Mouse (Mus musculus): ENCODE results near the gene Ldhc. TPM values are rescaled to one million over a fixed set of nuclear protein-coding genes. Genes with fewer than 3 reads are reported as not detected.

Gene Ldhc
- polyA plus RNA-seq, 1 experiment from 2014 or later: not detected

DNA sequence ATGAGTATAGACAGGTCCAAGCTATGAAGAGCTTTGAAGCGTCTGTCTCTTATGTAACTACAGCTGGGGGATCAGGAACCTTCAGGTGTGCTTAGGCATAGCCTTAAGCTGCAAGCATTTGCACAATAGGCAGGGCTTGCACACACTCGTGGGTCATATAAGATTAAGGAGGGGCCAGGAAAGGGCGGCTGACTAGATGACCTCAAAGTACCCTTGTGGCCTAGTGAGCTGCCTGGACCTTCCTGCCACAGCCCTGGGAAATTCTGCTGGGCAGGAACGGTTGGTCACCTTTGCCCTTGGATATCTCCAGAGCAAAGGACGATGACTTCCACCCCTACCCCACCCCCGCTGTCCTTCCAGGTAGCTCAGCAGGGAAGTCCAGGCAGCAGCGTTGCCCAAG is 21.6 kb upstream of the Ldhc start:
- Histone ChIP-seq H3K27ac (ENCODE audit: low read length) (peak overlapping the region; percentile 78), H3K36me3 (ENCODE audit: control insufficient read depth, insufficient read depth) (no peaks in the 10 kb centered on the region), H3K9me3 (replicated peaks; ENCODE audit: control insufficient read depth, low read length) (no peaks in the 10 kb centered on the region), H3K9ac (ENCODE audit: low read length) (0 out of 2 replicates have a peak overlapping the region, but pooled peaks have one; percentile 10), H3K4me3 (ENCODE audit: low read length) (no peak overlapping the region), H3K27me3 (ENCODE audit: control insufficient read depth, insufficient read depth, low read length) (no peaks in the 10 kb centered on the region; the same call in 1 of the 2 replicates), H3K4me2 (ENCODE audit: low read depth, low read length) (peak overlapping the region; percentile 17; the same call in 1 of the 2 replicates), H3K4me1 (ENCODE audit: control insufficient read depth, insufficient read depth, low read length) (peaks cover 19% of the 10 kb centered on the region)
- no peak for ATAC-seq (replicated peaks; ENCODE audit: extremely low read depth, insufficient read depth, low FRiP score)
- 27% methylated on average over 7 of the region's 7 CpGs for WGBS

DNA sequence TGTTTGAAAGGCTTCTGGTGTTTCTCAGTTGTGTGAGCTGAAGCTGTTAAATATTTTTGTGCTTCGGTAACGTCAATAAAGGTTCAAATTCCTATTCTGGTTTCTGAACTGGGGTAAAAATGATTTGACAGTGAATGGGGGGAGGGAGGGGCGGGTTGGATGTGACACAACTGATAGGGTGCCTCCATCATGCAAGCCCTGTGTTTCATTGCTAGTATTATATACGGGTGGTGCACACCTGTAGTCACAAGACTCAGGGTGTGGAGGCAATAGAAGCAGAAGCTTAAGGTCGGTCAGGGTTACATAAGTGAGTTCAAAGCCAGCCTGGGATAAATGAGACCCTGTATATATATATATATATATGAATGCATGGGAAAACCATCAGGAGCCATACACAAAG is 21.1 kb upstream of the Ldhc start:
- Histone ChIP-seq H3K27me3 (ENCODE audit: control insufficient read depth, insufficient read depth, low read length) (no peaks in the 10 kb centered on the region; the same call in 1 of the 2 replicates), H3K4me3 (ENCODE audit: low read length) (no peak overlapping the region), H3K27ac (ENCODE audit: low read length) (peak overlapping the region; percentile 78; the same call in 1 of the 2 replicates), H3K36me3 (ENCODE audit: control insufficient read depth, insufficient read depth) (no peaks in the 10 kb centered on the region), H3K9ac (ENCODE audit: low read length) (no peak overlapping the region), H3K4me1 (ENCODE audit: control insufficient read depth, insufficient read depth, low read length) (peaks cover 22% of the 10 kb centered on the region), H3K9me3 (replicated peaks; ENCODE audit: control insufficient read depth, low read length) (no peaks in the 10 kb centered on the region), H3K4me2 (ENCODE audit: low read depth, low read length) (no peak overlapping the region)
- 78% methylated on average over 5 of the region's 5 CpGs for WGBS
- ATAC-seq (replicated peaks; ENCODE audit: extremely low read depth, insufficient read depth, low FRiP score): no peak

DNA sequence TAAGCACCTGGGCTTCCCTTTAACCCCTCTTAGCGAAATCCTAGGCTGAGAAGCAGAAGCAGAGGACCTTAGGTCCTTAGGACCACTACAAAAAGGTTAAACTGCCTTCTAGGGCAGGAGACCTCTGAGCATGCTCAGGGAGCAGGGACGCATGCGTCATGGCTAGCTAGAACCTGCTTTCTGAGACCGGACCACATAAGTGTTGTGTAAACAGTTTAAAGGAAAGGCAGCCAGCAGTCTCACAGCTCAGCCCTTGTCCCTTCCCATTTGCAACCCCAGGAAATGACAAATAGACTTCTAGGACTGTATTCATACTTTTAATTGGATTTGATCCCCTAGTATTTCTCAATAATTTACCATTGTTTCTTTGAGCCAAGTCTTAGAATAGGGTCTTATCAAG is 20.7 kb upstream of the Ldhc start:
- H3K4me3 ChIP-seq (ENCODE audit: low read length): no peak overlapping the region
- 71% methylated on average over 4 of the region's 4 CpGs for WGBS
- no peak for ATAC-seq (replicated peaks; ENCODE audit: extremely low read depth, insufficient read depth, low FRiP score)
- no peak overlapping the region for H3K9ac ChIP-seq (ENCODE audit: low read length)
- no peaks in the 10 kb centered on the region for H3K36me3 ChIP-seq (ENCODE audit: control insufficient read depth, insufficient read depth)
- H3K27me3 ChIP-seq (ENCODE audit: control insufficient read depth, insufficient read depth, low read length): no peaks in the 10 kb centered on the region; the same call in 1 of the 2 replicates
- H3K9me3 ChIP-seq (replicated peaks; ENCODE audit: control insufficient read depth, low read length): no peaks in the 10 kb centered on the region
- no peak overlapping the region for H3K4me2 ChIP-seq (ENCODE audit: low read depth, low read length)
- no peak overlapping the region for H3K27ac ChIP-seq (ENCODE audit: low read length)
- H3K4me1 ChIP-seq (ENCODE audit: control insufficient read depth, insufficient read depth, low read length): peaks cover 26% of the 10 kb centered on the region

DNA sequence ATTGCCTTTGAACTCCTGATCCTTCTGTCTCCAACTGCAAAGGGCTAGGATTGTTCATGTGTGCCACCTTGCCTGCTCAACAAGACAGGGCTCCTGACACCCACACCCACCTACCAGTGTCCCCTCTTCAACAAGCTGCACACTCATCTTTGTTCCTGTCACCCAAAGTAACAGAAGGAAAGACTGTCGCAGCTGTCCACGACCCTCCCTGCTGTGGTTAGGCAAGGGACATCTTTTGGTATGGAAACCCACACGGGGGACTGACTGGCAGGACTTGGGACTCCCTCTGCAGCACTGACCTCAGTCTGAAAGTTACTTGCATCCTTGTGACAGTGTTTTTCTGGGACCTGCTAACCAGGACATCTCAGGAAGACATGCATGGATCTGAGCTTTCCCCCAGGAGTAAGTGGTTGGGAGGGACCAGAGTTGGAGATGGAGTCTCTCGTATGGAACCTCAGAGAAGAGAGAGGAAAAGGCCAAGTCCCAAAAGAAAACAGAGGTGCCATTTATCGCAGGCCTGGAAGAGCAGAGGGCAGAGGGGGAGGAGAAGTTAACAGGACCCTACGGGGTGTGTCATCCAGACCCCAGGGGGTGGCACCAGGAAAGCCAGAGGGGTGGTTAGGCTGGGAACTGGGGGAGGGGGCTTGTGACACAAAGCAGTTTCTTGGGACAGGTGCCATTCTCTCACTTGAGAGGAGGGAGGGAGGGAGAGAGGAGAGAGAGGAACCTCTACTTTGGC is 20.0 kb upstream of the Ldhc start, which contains the start of gene Ldha:
Gene Ldha (plus strand): TSS at position 689 of the 739 bp plus-strand sequence.
- H3K4me3 ChIP-seq (ENCODE audit: low read length): no peak within 1 kb of the TSS
- peaks cover 26% of the 10 kb centered on the region for H3K4me1 ChIP-seq (ENCODE audit: control insufficient read depth, insufficient read depth, low read length)
- H3K4me2 ChIP-seq (ENCODE audit: low read depth, low read length): no peak within 1 kb of the TSS
- no peak for ATAC-seq (replicated peaks; ENCODE audit: extremely low read depth, insufficient read depth, low FRiP score)
- H3K27me3 ChIP-seq (ENCODE audit: control insufficient read depth, insufficient read depth, low read length): no peaks in the 10 kb centered on the region; the same call in 1 of the 2 replicates
- H3K9ac ChIP-seq (ENCODE audit: low read length): no peak within 1 kb of the TSS
- WGBS: 51% methylated on average over 6 of the region's 6 CpGs
- H3K36me3 ChIP-seq (ENCODE audit: control insufficient read depth, insufficient read depth): no peaks in the 10 kb centered on the region
- no peaks in the 10 kb centered on the region for H3K9me3 ChIP-seq (replicated peaks; ENCODE audit: control insufficient read depth, low read length)
- H3K27ac ChIP-seq (ENCODE audit: low read length): no peak within 1 kb of the TSS

DNA sequence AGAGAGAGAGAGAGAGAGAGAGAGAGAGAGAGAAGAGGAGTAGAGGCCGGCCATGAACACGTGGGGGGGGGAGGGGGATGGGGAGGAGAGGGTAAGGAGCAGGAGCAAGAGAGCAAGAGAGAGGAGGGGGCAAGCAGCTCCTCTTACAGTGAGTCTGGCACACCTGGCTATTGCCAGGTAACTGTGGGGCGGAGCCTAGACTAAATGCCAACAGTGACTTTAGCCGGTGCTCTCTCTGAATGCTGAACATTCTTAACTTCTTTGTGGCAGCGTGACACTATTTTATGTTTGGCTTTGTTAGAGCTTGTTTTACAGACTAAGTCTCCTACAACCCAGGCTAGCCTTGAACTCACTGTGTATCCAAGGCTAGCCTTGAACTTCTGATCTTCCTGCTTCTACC is 18.7 kb upstream of the Ldhc start:
- peaks cover 30% of the 10 kb centered on the region for H3K4me1 ChIP-seq (ENCODE audit: control insufficient read depth, insufficient read depth, low read length)
- no peak overlapping the region for H3K4me2 ChIP-seq (ENCODE audit: low read depth, low read length)
- H3K27me3 ChIP-seq (ENCODE audit: control insufficient read depth, insufficient read depth, low read length): no peaks in the 10 kb centered on the region; the same call in 1 of the 2 replicates
- no peaks in the 10 kb centered on the region for H3K36me3 ChIP-seq (ENCODE audit: control insufficient read depth, insufficient read depth)
- H3K27ac ChIP-seq (ENCODE audit: low read length): no peak overlapping the region
- ATAC-seq (replicated peaks; ENCODE audit: extremely low read depth, insufficient read depth, low FRiP score): no peak
- H3K9me3 ChIP-seq (replicated peaks; ENCODE audit: control insufficient read depth, low read length): no peaks in the 10 kb centered on the region
- WGBS: 35% methylated on average over 5 of the region's 5 CpGs
- no peak overlapping the region for H3K4me3 ChIP-seq (ENCODE audit: low read length)
- H3K9ac ChIP-seq (ENCODE audit: low read length): no peak overlapping the region

DNA sequence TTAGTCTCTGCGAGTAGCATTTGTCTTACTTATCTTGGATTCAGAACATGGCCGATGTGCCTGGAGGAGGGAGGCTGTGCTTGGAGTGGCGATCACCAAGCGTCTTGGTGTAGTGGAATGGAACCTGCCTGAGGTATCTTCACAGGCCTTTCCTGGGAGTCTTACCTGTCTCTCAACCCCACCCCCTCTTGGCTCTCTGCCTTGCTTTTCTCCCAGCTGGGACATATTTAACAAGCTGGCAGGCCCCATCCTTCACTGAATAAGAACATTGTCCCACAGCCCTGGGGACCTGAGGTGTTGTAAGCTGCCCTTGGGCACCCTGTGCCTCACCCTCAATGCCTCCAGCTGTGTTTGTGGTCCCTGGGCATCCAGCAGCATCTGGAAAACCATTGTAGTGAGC is 17.4 kb upstream of the Ldhc start:
- Histone ChIP-seq H3K4me3 (ENCODE audit: low read length) (no peak overlapping the region), H3K9me3 (replicated peaks; ENCODE audit: control insufficient read depth, low read length) (no peaks in the 10 kb centered on the region), H3K27ac (ENCODE audit: low read length) (no peak overlapping the region), H3K9ac (ENCODE audit: low read length) (no peak overlapping the region), H3K4me1 (ENCODE audit: control insufficient read depth, insufficient read depth, low read length) (peaks cover 34% of the 10 kb centered on the region), H3K27me3 (ENCODE audit: control insufficient read depth, insufficient read depth, low read length) (no peaks in the 10 kb centered on the region; the same call in 1 of the 2 replicates), H3K4me2 (ENCODE audit: low read depth, low read length) (no peak overlapping the region), H3K36me3 (ENCODE audit: control insufficient read depth, insufficient read depth) (peaks cover 7% of the 10 kb centered on the region)
- 80% methylated on average over 4 of the region's 4 CpGs for WGBS
- ATAC-seq (replicated peaks; ENCODE audit: extremely low read depth, insufficient read depth, low FRiP score): no peak

DNA sequence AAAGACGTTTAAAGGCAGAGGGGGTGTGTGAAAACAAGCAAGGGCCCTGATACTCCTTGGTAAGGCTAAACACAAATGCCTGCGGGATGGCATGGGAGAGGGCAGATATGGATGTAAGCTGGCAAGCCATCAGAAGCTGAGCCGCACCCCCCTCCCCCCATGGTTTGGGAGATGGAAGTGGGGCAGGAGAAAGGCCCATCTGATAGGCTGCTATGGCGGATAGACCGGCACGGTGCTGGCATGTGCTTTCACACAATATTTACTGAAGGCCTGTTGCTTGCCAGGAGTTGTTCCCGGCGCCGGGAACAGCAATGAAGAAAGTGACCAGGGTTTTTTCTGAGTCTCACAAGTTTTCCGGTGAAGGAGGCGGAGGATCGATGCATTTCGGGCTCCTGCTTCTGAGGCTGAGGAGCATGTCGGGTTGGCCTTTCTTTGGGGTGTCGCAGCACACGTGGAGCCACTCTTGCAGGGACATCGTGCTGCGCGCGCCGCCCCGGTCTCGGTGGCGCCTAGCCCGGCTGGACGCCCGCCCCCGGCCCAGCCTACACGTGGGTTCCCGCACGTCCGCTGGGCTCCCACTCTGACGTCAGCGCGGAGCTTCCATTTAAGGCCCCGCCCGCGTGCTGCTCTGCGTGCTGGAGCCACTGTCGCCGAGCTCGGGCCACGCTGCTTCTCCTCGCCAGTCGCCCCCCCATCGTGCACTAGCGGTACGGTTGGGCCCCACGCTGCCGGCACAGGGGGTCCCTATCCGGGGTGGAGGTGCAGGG is 15.6 kb upstream of the Ldhc start:
- H3K27me3 ChIP-seq (ENCODE audit: control insufficient read depth, insufficient read depth, low read length): no peaks in the 10 kb centered on the region; the same call in 1 of the 2 replicates
- WGBS: under 1% methylated on average over 51 of the region's 51 CpGs

DNA sequence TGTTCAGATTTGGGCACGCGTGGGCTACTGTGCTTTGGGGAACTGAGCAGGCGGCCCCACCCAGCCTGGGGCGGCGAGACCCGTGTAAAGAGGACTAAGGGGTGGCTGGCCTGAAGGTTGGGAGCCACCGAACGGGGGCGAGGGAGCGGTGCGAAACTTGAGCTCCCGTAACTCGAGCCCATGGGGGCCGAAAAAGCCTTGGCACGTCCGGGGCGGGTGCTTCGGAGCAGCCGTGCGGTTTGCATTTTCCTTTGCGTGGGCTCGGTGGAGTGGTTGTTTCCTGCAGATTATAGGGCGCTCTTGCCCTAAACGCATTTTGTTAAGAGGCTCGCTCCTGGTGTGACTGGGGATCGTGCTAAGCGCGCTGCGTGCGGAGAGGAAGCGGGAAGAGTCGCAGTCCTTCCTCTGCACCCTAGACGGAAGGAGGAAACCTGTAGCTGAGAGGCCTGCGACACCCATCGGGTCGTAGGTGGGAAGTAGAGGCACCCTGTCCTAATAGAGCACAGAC is 15.0 kb upstream of the Ldhc start:
- Histone ChIP-seq H3K4me3 (ENCODE audit: low read length) (peak overlapping the region; percentile 100), H3K36me3 (ENCODE audit: control insufficient read depth, insufficient read depth) (peaks cover 31% of the 10 kb centered on the region), H3K4me2 (ENCODE audit: low read depth, low read length) (peak overlapping the region; percentile 94), H3K4me1 (ENCODE audit: control insufficient read depth, insufficient read depth, low read length) (peaks cover 22% of the 10 kb centered on the region), H3K27ac (ENCODE audit: low read length) (peak overlapping the region; percentile 100), H3K9ac (ENCODE audit: low read length) (peak overlapping the region; percentile 100), H3K9me3 (replicated peaks; ENCODE audit: control insufficient read depth, low read length) (no peaks in the 10 kb centered on the region), H3K27me3 (ENCODE audit: control insufficient read depth, insufficient read depth, low read length) (no peaks in the 10 kb centered on the region; the same call in 1 of the 2 replicates)
- WGBS: under 1% methylated on average over 36 of the region's 36 CpGs
- ATAC-seq (replicated peaks; ENCODE audit: extremely low read depth, insufficient read depth, low FRiP score): no peak; the same call in 1 of the 2 replicates

More for the DNA sequence above, 15.6 kb upstream of the Ldhc start:
- H3K36me3 ChIP-seq (ENCODE audit: control insufficient read depth, insufficient read depth): peaks cover 26% of the 10 kb centered on the region
- peaks cover 22% of the 10 kb centered on the region for H3K4me1 ChIP-seq (ENCODE audit: control insufficient read depth, insufficient read depth, low read length)
- peak overlapping the region; percentile 100 for H3K4me3 ChIP-seq (ENCODE audit: low read length)
- peak overlapping the region; percentile 100 for H3K27ac ChIP-seq (ENCODE audit: low read length)
- peak overlapping the region; percentile 100 for H3K9ac ChIP-seq (ENCODE audit: low read length)
- peak overlapping the region; percentile 94 for H3K4me2 ChIP-seq (ENCODE audit: low read depth, low read length)
- peak; percentile 86 for ATAC-seq (replicated peaks; ENCODE audit: extremely low read depth, insufficient read depth, low FRiP score)
- H3K9me3 ChIP-seq (replicated peaks; ENCODE audit: control insufficient read depth, low read length): no peaks in the 10 kb centered on the region
